Mouse (Mus musculus): ENCODE data around the gene Cplx3.

DNA sequence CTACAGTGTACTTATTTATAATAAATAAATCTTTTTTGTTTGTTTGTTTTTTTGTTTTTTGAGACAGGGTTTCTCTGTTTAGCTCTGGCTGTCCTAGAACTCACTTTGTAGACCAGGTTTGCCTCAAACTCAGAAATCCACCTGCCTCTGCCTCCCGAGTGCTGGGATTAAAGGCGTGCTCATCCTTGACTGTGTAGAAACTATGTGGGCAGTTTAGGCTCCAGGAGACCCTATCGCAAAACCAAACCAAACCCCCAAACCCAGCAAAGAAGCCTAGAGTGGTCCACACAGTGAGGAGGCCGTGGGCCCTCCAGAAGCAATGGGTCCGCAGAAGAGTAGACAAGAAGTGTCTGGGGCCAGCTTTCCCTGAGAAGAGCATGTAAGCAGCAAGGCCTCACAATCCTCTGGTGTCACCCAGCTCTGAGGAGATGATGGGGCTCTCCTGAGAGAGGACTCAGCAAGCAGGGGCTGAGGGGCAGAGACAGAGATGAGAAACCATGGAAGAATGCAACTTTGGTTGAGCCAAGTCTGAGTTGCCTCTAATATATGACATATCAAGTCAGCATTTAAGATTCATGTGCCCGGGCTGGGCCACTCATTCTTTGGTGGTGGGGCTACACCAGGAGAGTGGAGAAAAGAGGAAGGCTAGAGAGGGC lies 44.2 kb upstream of the Cplx3 start:
- TF ChIP-seq CTCF (IDR thresholded peaks at IDR 0.05; ENCODE audit: control insufficient read depth, insufficient read depth, low read length) (no peak), POLR2A (IDR thresholded peaks at IDR 0.05; ENCODE audit: borderline replicate concordance, control insufficient read depth, low read depth, low read length) (no peak)

Data from bone marrow, adult 2 months (tissue).